Mouse (Mus musculus): ENCODE measurements around the gene Limk2. TPM values are rescaled to one million over a fixed set of nuclear protein-coding genes. Genes with fewer than 3 reads are reported as not detected.

Limk2 gene
- total and polyA plus RNA-seq, 2 experiments from 2014 or later, result 31.0 to 38.3 TPM

GRCm38 (mm10) chr11:3370928-3371598, 37.9 kb downstream of the Limk2 start:
- Histone ChIP-seq H3K36me3 (replicated peaks; ENCODE audit: control insufficient read depth, insufficient read depth, low read length) (no peaks in the 10 kb centered on the region), H3K9me3 (replicated peaks; ENCODE audit: control insufficient read depth, low read length) (no peaks in the 10 kb centered on the region), H3K4me3 (ENCODE audit: low read depth, low read length) (peak overlapping the region; percentile 59), H3K27me3 (ENCODE audit: control insufficient read depth, insufficient read depth, low read length) (no peaks in the 10 kb centered on the region), H3K9ac (replicated peaks; ENCODE audit: low read depth, low read length) (peak overlapping the region; percentile 64), H3K27ac (ENCODE audit: low read depth) (peak overlapping the region; percentile 77), H3K4me2 (ENCODE audit: low read depth, low read length) (peak overlapping the region; percentile 88), H3K4me1 (ENCODE audit: control insufficient read depth, insufficient read depth) (peaks cover 43% of the 10 kb centered on the region)
- peak; percentile 92 for ATAC-seq (ENCODE audit: insufficient read depth, low read depth)
- peak; percentile 96 for DNase-seq (ENCODE audit: low spot score)
- TF ChIP-seq CTCF (IDR thresholded peaks at IDR 0.05; ENCODE audit: low read depth) (no peak), EP300 (IDR thresholded peaks at IDR 0.05; ENCODE audit: low read depth) (no peak)
- 3% methylated on average over 27 of the region's 27 CpGs for WGBS

GRCm38 (mm10) chr11:3370162-3370561, 38.8 kb downstream of the Limk2 start:
- no peaks in the 10 kb centered on the region for H3K36me3 ChIP-seq (replicated peaks; ENCODE audit: control insufficient read depth, insufficient read depth, low read length)
- peaks cover 43% of the 10 kb centered on the region for H3K4me1 ChIP-seq (ENCODE audit: control insufficient read depth, insufficient read depth)
- peak overlapping the region; percentile 88 for H3K4me2 ChIP-seq (ENCODE audit: low read depth, low read length)
- ATAC-seq (ENCODE audit: insufficient read depth, low read depth) (no peak), DNase-seq (ENCODE audit: low spot score) (no peak)
- H3K4me3 ChIP-seq (ENCODE audit: low read depth, low read length), result peak overlapping the region; percentile 59
- no peaks in the 10 kb centered on the region for H3K9me3 ChIP-seq (replicated peaks; ENCODE audit: control insufficient read depth, low read length)
- peak overlapping the region; percentile 64; the same call in 1 of the 2 replicates for H3K9ac ChIP-seq (replicated peaks; ENCODE audit: low read depth, low read length)
- H3K27ac ChIP-seq (ENCODE audit: low read depth), result no peak overlapping the region; the same call in 1 of the 2 replicates
- H3K27me3 ChIP-seq (ENCODE audit: control insufficient read depth, insufficient read depth, low read length), result no peaks in the 10 kb centered on the region
- TF ChIP-seq EP300 (IDR thresholded peaks at IDR 0.05; ENCODE audit: low read depth), result no peak
- TF ChIP-seq CTCF (IDR thresholded peaks at IDR 0.05; ENCODE audit: low read depth), result no peak
- 65% methylated on average over 2 of the region's 2 CpGs for WGBS

GRCm38 (mm10) chr11:3369449-3369848, 39.5 kb downstream of the Limk2 start:
- 74% methylated on average over 5 of the region's 5 CpGs for WGBS
- Histone ChIP-seq H3K9ac (replicated peaks; ENCODE audit: low read depth, low read length) (no peak overlapping the region), H3K27me3 (ENCODE audit: control insufficient read depth, insufficient read depth, low read length) (no peaks in the 10 kb centered on the region), H3K36me3 (replicated peaks; ENCODE audit: control insufficient read depth, insufficient read depth, low read length) (no peaks in the 10 kb centered on the region), H3K4me2 (ENCODE audit: low read depth, low read length) (peak overlapping the region; percentile 88; the same call in 1 of the 2 replicates), H3K27ac (ENCODE audit: low read depth) (no peak overlapping the region), H3K9me3 (replicated peaks; ENCODE audit: control insufficient read depth, low read length) (no peaks in the 10 kb centered on the region), H3K4me3 (ENCODE audit: low read depth, low read length) (no peak overlapping the region), H3K4me1 (ENCODE audit: control insufficient read depth, insufficient read depth) (peaks cover 39% of the 10 kb centered on the region)
- no peak for ATAC-seq (ENCODE audit: insufficient read depth, low read depth)
- TF ChIP-seq CTCF (IDR thresholded peaks at IDR 0.05; ENCODE audit: low read depth) (no peak), EP300 (IDR thresholded peaks at IDR 0.05; ENCODE audit: low read depth) (no peak)
- DNase-seq (ENCODE audit: low spot score), result no peak

GRCm38 (mm10) chr11:3368983-3369382, 40.0 kb downstream of the Limk2 start:
- DNase-seq (ENCODE audit: low spot score), result no peak

GRCm38 (mm10) chr11:3366411-3366810, 42.6 kb downstream of the Limk2 start:
- no peak for DNase-seq (ENCODE audit: low spot score)
- ATAC-seq (ENCODE audit: insufficient read depth, low read depth), result no peak
- H3K4me3 ChIP-seq (ENCODE audit: low read depth, low read length), result no peak overlapping the region
- WGBS, result 92% methylated on average over 7 of the region's 7 CpGs
- TF ChIP-seq CTCF (IDR thresholded peaks at IDR 0.05; ENCODE audit: low read depth) (no peak), EP300 (IDR thresholded peaks at IDR 0.05; ENCODE audit: low read depth) (no peak)
- peaks cover 6% of the 10 kb centered on the region; the same call in 1 of the 2 replicates for H3K9me3 ChIP-seq (replicated peaks; ENCODE audit: control insufficient read depth, low read length)
- H3K9ac ChIP-seq (replicated peaks; ENCODE audit: low read depth, low read length), result no peak overlapping the region
- no peaks in the 10 kb centered on the region for H3K27me3 ChIP-seq (ENCODE audit: control insufficient read depth, insufficient read depth, low read length)
- H3K27ac ChIP-seq (ENCODE audit: low read depth), result no peak overlapping the region
- H3K36me3 ChIP-seq (replicated peaks; ENCODE audit: control insufficient read depth, insufficient read depth, low read length), result peaks cover 3% of the 10 kb centered on the region
- H3K4me2 ChIP-seq (ENCODE audit: low read depth, low read length), result no peak overlapping the region
- H3K4me1 ChIP-seq (ENCODE audit: control insufficient read depth, insufficient read depth), result peaks cover 20% of the 10 kb centered on the region; the same call in 1 of the 2 replicates

More at GRCm38 (mm10) chr11:3368983-3369382, 40.0 kb downstream of the Limk2 start:
- TF ChIP-seq EP300 (IDR thresholded peaks at IDR 0.05; ENCODE audit: low read depth) (no peak), CTCF (IDR thresholded peaks at IDR 0.05; ENCODE audit: low read depth) (no peak)
- Histone ChIP-seq H3K27me3 (ENCODE audit: control insufficient read depth, insufficient read depth, low read length) (no peaks in the 10 kb centered on the region), H3K36me3 (replicated peaks; ENCODE audit: control insufficient read depth, insufficient read depth, low read length) (no peaks in the 10 kb centered on the region), H3K27ac (ENCODE audit: low read depth) (no peak overlapping the region), H3K4me2 (ENCODE audit: low read depth, low read length) (no peak overlapping the region; the same call in 1 of the 2 replicates), H3K9me3 (replicated peaks; ENCODE audit: control insufficient read depth, low read length) (no peaks in the 10 kb centered on the region), H3K4me3 (ENCODE audit: low read depth, low read length) (no peak overlapping the region), H3K9ac (replicated peaks; ENCODE audit: low read depth, low read length) (no peak overlapping the region), H3K4me1 (ENCODE audit: control insufficient read depth, insufficient read depth) (peaks cover 34% of the 10 kb centered on the region)
- WGBS, result 39% methylated on average over 7 of the region's 7 CpGs
- ATAC-seq (ENCODE audit: insufficient read depth, low read depth), result no peak

Measured in heart, postnatal 0 days (tissue).